ENCODE assay signal across 23 mouse cellular contexts in the genomic region with DNA sequence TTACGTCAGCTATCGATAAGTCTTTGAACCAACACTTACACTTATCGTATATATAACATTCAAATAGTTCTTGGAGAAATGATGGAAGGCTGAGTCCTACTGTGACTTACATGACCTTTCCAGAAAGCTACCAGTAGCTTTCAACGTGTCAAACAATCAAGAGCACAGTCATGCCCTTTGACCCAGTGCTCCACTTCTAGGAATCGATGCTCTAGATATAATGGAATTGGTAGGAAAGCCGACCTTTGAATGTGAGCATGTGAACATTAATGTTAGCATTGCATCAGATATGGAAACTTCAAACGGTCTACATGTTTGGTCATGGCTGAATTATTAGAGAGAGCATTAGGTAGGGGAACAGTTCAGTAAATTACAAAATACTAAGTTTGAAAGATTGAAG. TPM values are rescaled to one million over a fixed set of nuclear protein-coding genes. Genes with fewer than 3 reads are reported as not detected.
"Had no signal": no experiment of that assay in that cellular context is flagged by ENCODE, and none has a peak within 500 bp of the region (broad histone marks: within the 10 kb centered on the region; RNA-seq: fewer than 3 reads in every experiment).

No protein-coding gene starts in this region.

- H3K36me3 ChIP-seq: kidney, embryonic 15.5 days; limb, embryonic 13.5 days; midbrain, embryonic 12.5 days; neural tube, embryonic 13.5 days; stomach, embryonic 15.5 days had no signal

- H3K4me2 ChIP-seq: kidney, embryonic 15.5 days; limb, embryonic 13.5 days; lung, embryonic 14.5 days; midbrain, embryonic 12.5 days; neural tube, embryonic 13.5 days; stomach, embryonic 15.5 days had no signal

- H3K4me1 ChIP-seq: neural tube, embryonic 13.5 days had no signal

- DNase-seq: kidney, adult 18-20 months; kidney, postnatal 14 days; left cerebral cortex, postnatal 4 days; lung, embryonic 14.5 days; lung, postnatal 14 days; retina, postnatal 1 day; right cerebral cortex, postnatal 4 days; spleen, adult 18-20 months; thymus, adult 18-20 months; thymus, postnatal 14 days had no signal

- H3K27me3 ChIP-seq: kidney, embryonic 15.5 days; limb, embryonic 13.5 days; midbrain, embryonic 12.5 days; neural tube, embryonic 13.5 days; stomach, embryonic 15.5 days had no signal

- ATAC-seq: midbrain, embryonic 16.5 days had no signal

- H3K9ac ChIP-seq: kidney, embryonic 15.5 days; limb, embryonic 13.5 days; liver, embryonic 14.5 days; lung, embryonic 14.5 days; midbrain, embryonic 12.5 days; neural tube, embryonic 13.5 days; stomach, embryonic 15.5 days had no signal

- H3K27ac ChIP-seq: kidney, embryonic 15.5 days; limb, embryonic 13.5 days; liver, embryonic 14.5 days; midbrain, embryonic 12.5 days; neural tube, embryonic 13.5 days; stomach, embryonic 15.5 days had no signal

- H3K4me3 ChIP-seq: kidney, embryonic 15.5 days; limb, embryonic 13.5 days; midbrain, embryonic 12.5 days; neural tube, embryonic 13.5 days; stomach, embryonic 15.5 days had no signal

- H3K9me3 ChIP-seq: kidney, embryonic 15.5 days; limb, embryonic 13.5 days; midbrain, embryonic 12.5 days; neural tube, embryonic 13.5 days; stomach, embryonic 15.5 days had no signal

RNA-seq across cellular contexts. Expression of a gene that starts 8.1 kb away (rescaled TPM):
- total RNA-seq: layer of hippocampus, adult 8-10 months; layer of hippocampus, postnatal 14 days; left cerebral cortex, adult 18-20 months; left cerebral cortex, postnatal 10 days; left cerebral cortex, postnatal 4 days; megakaryocyte-erythroid progenitor cell, adult 5-6 weeks had no signal
- polyA plus RNA-seq: kidney, embryonic 15.5 days; large intestine, adult 2 months; limb, embryonic 13.5 days; liver, embryonic 14.5 days; lung, embryonic 14.5 days; midbrain, embryonic 12.5 days; midbrain, embryonic 16.5 days; neural tube, embryonic 13.5 days; stomach, embryonic 15.5 days had no signal
